21 mouse cellular contexts compared by ENCODE assay signal in the genomic region with DNA sequence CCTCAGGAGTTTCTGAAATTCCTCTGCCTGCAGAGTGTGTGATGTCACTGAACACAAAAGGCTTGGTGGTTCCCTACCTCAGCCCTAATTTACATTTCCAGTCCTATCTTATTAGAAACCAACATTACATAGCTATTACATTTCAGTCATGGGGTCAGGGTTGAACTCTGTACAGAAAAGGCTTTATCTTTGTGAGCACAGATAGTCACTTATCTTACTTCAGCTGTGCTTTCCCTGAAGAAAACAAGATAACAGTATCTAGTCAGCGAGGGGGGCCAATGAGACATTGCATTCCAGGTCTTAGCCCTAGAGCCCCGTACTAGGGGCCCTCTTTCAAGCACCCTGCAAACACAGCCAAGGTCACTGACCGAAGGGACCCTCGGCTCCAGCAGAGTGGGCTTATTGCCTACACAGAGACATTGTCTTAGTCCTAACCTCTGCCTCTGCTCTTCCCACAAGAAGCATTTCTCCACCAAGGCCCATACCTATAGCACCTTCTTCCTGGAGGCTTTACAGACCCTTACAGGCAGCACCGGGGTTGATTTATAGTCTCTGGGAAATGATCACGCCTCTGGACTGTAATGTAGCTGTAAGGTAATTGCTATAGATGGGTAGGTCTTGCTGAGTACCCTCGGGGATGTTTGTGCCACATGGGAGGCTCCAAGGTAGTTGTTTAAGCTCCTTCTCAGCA. TPM values are rescaled to one million over a fixed set of nuclear protein-coding genes. Genes with fewer than 3 reads are reported as not detected.
A peak's percentile ranks its signal among the peaks of the same experiment; 100 is the strongest.
DNase-seq lines count a peak whose midpoint lies in the region; ATAC-seq lines count a peak whose summit lies in the region.
"Had no signal": no experiment of that assay in that cellular context is flagged by ENCODE, and none has a peak within 500 bp of the region (broad histone marks: within the 10 kb centered on the region; RNA-seq: fewer than 3 reads in every experiment).

No protein-coding gene starts in this region.

- no peak overlapping the region for H3K4me2 ChIP-seq in heart, embryonic 11.5 days
- H3K4me2 ChIP-seq in liver, embryonic 13.5 days = peak overlapping the region; percentile 35
- no peak overlapping the region for H3K4me2 ChIP-seq in stomach, embryonic 15.5 days
- H3K4me2 ChIP-seq: forebrain, embryonic 12.5 days; hindbrain, embryonic 12.5 days; neural tube, embryonic 12.5 days had no signal

- intact Hi-C loops in heart, postnatal 14 days (cut with DNase I) = no loop called here
- intact Hi-C loops in gastrocnemius, postnatal 14 days (cut with DNase I; ENCODE audit: low total_unique reads) = no loop called here

- H3K36me3 ChIP-seq in heart, embryonic 11.5 days (ENCODE audit: control insufficient read depth, insufficient read depth, low read length) = no peaks in the 10 kb centered on the region
- no peaks in the 10 kb centered on the region for H3K36me3 ChIP-seq in liver, embryonic 13.5 days
- no peaks in the 10 kb centered on the region for H3K36me3 ChIP-seq in stomach, embryonic 15.5 days
- H3K36me3 ChIP-seq: forebrain, embryonic 12.5 days; hindbrain, embryonic 12.5 days; neural tube, embryonic 12.5 days had no signal

- H3K4me3 ChIP-seq in heart, embryonic 11.5 days (ENCODE audit: low read depth, low read length) = no peak overlapping the region
- 0 out of 2 replicates have a peak overlapping the region, but pooled peaks have one; percentile 1 for H3K4me3 ChIP-seq in liver, embryonic 13.5 days (replicated peaks)
- no peak overlapping the region for H3K4me3 ChIP-seq in stomach, embryonic 15.5 days (replicated peaks)
- H3K4me3 ChIP-seq: forebrain, embryonic 12.5 days; hindbrain, embryonic 12.5 days; megakaryocyte, embryonic 14.5 days; neural tube, embryonic 12.5 days had no signal

- ATAC-seq in heart, embryonic 11.5 days (replicated peaks; ENCODE audit: insufficient number of reproducible peaks, low FRiP score, low TSS enrichment) = peak; percentile 72
- 0 out of 2 replicates have a peak, but pooled peaks have one; percentile 29 for ATAC-seq in common myeloid progenitor, adult 5-6 weeks (replicated peaks; ENCODE audit: low read depth, poor library complexity, severe bottlenecking)
- ATAC-seq in liver, embryonic 13.5 days (ENCODE audit: low read depth) = peak; percentile 92
- ATAC-seq in stomach, embryonic 15.5 days (ENCODE audit: insufficient read depth, low FRiP score, low read depth) = peak; percentile 80

- H3K9me3 ChIP-seq in heart, embryonic 11.5 days (replicated peaks; ENCODE audit: control insufficient read depth, low read length) = no peaks in the 10 kb centered on the region
- no peaks in the 10 kb centered on the region for H3K9me3 ChIP-seq in liver, embryonic 13.5 days (replicated peaks)
- H3K9me3 ChIP-seq in stomach, embryonic 15.5 days = no peaks in the 10 kb centered on the region
- H3K9me3 ChIP-seq: forebrain, embryonic 12.5 days; hindbrain, embryonic 12.5 days; megakaryocyte, embryonic 14.5 days; neural tube, embryonic 12.5 days had no signal

- no peaks in the 10 kb centered on the region for H3K27me3 ChIP-seq in heart, embryonic 11.5 days (ENCODE audit: control insufficient read depth, insufficient read depth, low read length)
- H3K27me3 ChIP-seq in liver, embryonic 13.5 days = no peaks in the 10 kb centered on the region
- no peaks in the 10 kb centered on the region for H3K27me3 ChIP-seq in stomach, embryonic 15.5 days (replicated peaks)
- H3K27me3 ChIP-seq: forebrain, embryonic 12.5 days; hindbrain, embryonic 12.5 days; megakaryocyte, embryonic 14.5 days; neural tube, embryonic 12.5 days had no signal

- 28% methylated on average over 7 of the region's 7 CpGs for WGBS in heart, embryonic 11.5 days (ENCODE audit: insufficient replicate concordance)
- 31% methylated on average over 7 of the region's 7 CpGs for WGBS in liver, embryonic 13.5 days (ENCODE audit: insufficient replicate concordance)
- WGBS in stomach, embryonic 15.5 days = 48% methylated on average over 7 of the region's 7 CpGs

- no peak overlapping the region for H3K9ac ChIP-seq in heart, embryonic 11.5 days (ENCODE audit: low read depth, low read length)
- H3K9ac ChIP-seq in liver, embryonic 13.5 days = peak overlapping the region; percentile 54
- H3K9ac ChIP-seq in stomach, embryonic 15.5 days = no peak overlapping the region
- H3K9ac ChIP-seq: forebrain, embryonic 12.5 days; hindbrain, embryonic 12.5 days; neural tube, embryonic 12.5 days had no signal

- no peak overlapping the region for H3K27ac ChIP-seq in heart, embryonic 11.5 days (ENCODE audit: low read depth, low read length)
- peak overlapping the region; percentile 81 for H3K27ac ChIP-seq in liver, embryonic 13.5 days
- no peak overlapping the region for H3K27ac ChIP-seq in stomach, embryonic 15.5 days
- H3K27ac ChIP-seq: forebrain, embryonic 12.5 days; hindbrain, embryonic 12.5 days; neural tube, embryonic 12.5 days had no signal

- H3K4me1 ChIP-seq in heart, embryonic 11.5 days (ENCODE audit: control insufficient read depth, insufficient read depth, low read length) = peaks cover 7% of the 10 kb centered on the region
- H3K4me1 ChIP-seq in liver, embryonic 13.5 days (replicated peaks) = peaks cover 37% of the 10 kb centered on the region
- H3K4me1 ChIP-seq in stomach, embryonic 15.5 days = no peaks in the 10 kb centered on the region
- H3K4me1 ChIP-seq: forebrain, embryonic 12.5 days; hindbrain, embryonic 12.5 days; neural tube, embryonic 12.5 days had no signal

- DNase-seq in heart, postnatal 14 days = no peak
- peak; percentile 60 for DNase-seq in liver, embryonic 13.5 days
- no peak for DNase-seq in gastrocnemius, postnatal 14 days
- no peak for DNase-seq in cerebellum, adult 8-10 months
- DNase-seq in lung, postnatal 4 days = no peak
- DNase-seq: cerebellum, adult 18-20 months; kidney, adult 11 months; kidney, postnatal 36 days; lung, adult 18-20 months; thymus, postnatal 14 days had no signal

RNA-seq across cellular contexts. Expression of a gene that starts 12.2 kb away (rescaled TPM):
- 67.7 and 75.4 TPM in 2 replicates for polyA plus RNA-seq in heart, embryonic 11.5 days (2014; fragmentation: Nextera tagmentation; extraction: Ambion mirVana)
- total RNA-seq in heart, postnatal 14 days (2021) = 10 to 100 TPM; 17.1 to 22.2 TPM
- 26.4 and 32.5 TPM in 2 replicates for total RNA-seq in common myeloid progenitor, adult 5-6 weeks (2017)
- polyA plus RNA-seq in liver, embryonic 13.5 days (2015; fragmentation: Nextera tagmentation; extraction: Ambion mirVana) = 67.9 and 78.3 TPM in 2 replicates
- polyA plus RNA-seq in stomach, embryonic 15.5 days (2015; fragmentation: Nextera tagmentation; extraction: Ambion mirVana) = 40.2 and 43.5 TPM in 2 replicates
- total RNA-seq in gastrocnemius, postnatal 14 days (2021) = 1 to 10 TPM; 8.4 to 9.7 TPM

RNA-seq across cellular contexts. Expression of a gene that starts 43.3 kb away (rescaled TPM):
- 0.53 TPM in 1 of 2 replicates, not detected in the other for polyA plus RNA-seq in heart, embryonic 11.5 days (2014; fragmentation: Nextera tagmentation; extraction: Ambion mirVana)
- not detected for total RNA-seq in heart, postnatal 14 days (2021)
- total RNA-seq in common myeloid progenitor, adult 5-6 weeks (2017) = not detected in 2 replicates
- not detected in 2 replicates for polyA plus RNA-seq in liver, embryonic 13.5 days (2015; fragmentation: Nextera tagmentation; extraction: Ambion mirVana)
- not detected in 2 replicates for polyA plus RNA-seq in stomach, embryonic 15.5 days (2015; fragmentation: Nextera tagmentation; extraction: Ambion mirVana)
- not detected for total RNA-seq in gastrocnemius, postnatal 14 days (2021)
- total RNA-seq: granulocyte monocyte progenitor cell, adult 5-6 weeks; midbrain, postnatal 0 days had no signal
- polyA plus RNA-seq: forebrain, embryonic 12.5 days; neural tube, embryonic 12.5 days had no signal

RNA-seq across cellular contexts. Expression of a gene that starts 47.0 kb away (rescaled TPM):
- polyA plus RNA-seq in heart, embryonic 11.5 days (2014; fragmentation: Nextera tagmentation; extraction: Ambion mirVana) = not detected in 2 replicates
- total RNA-seq in heart, postnatal 14 days (2021) = not detected
- total RNA-seq in common myeloid progenitor, adult 5-6 weeks (2017) = not detected in 2 replicates
- polyA plus RNA-seq in liver, embryonic 13.5 days (2015; fragmentation: Nextera tagmentation; extraction: Ambion mirVana) = not detected in 2 replicates
- polyA plus RNA-seq in stomach, embryonic 15.5 days (2015; fragmentation: Nextera tagmentation; extraction: Ambion mirVana) = not detected in 2 replicates
- not detected for total RNA-seq in gastrocnemius, postnatal 14 days (2021)
- total RNA-seq: granulocyte monocyte progenitor cell, adult 5-6 weeks; layer of hippocampus, postnatal 25 days; left cerebral cortex, postnatal 36 days had no signal
- polyA plus RNA-seq: forebrain, embryonic 12.5 days; neural tube, embryonic 12.5 days had no signal

RNA-seq across cellular contexts. Expression of a gene that starts 59.1 kb away (rescaled TPM):
- polyA plus RNA-seq in heart, embryonic 11.5 days (2014; fragmentation: Nextera tagmentation; extraction: Ambion mirVana) = 43.5 and 54.0 TPM in 2 replicates
- total RNA-seq in heart, postnatal 14 days (2021) = 10 to 100 TPM; 27.9 to 28.7 TPM
- 46.6 and 49.2 TPM in 2 replicates for total RNA-seq in common myeloid progenitor, adult 5-6 weeks (2017)
- polyA plus RNA-seq in liver, embryonic 13.5 days (2015; fragmentation: Nextera tagmentation; extraction: Ambion mirVana) = 32.9 and 37.5 TPM in 2 replicates
- polyA plus RNA-seq in stomach, embryonic 15.5 days (2015; fragmentation: Nextera tagmentation; extraction: Ambion mirVana) = 67.5 and 72.3 TPM in 2 replicates
- total RNA-seq in gastrocnemius, postnatal 14 days (2021) = 10 to 100 TPM; 16.3 to 16.8 TPM

Comparison
In these comparisons a context has a peak if more than half of its experiments do, and no peak if none do; other contexts are left out.
1. ATAC-seq: peak in every context shown above with its lines; median percentile 92 in liver, embryonic 13.5 days; 80 in stomach, embryonic 15.5 days; 72 in heart, embryonic 11.5 days; 29 in common myeloid progenitor, adult 5-6 weeks.